Mouse (Mus musculus) bone marrow macrophage, adult 2 months (primary cell): ENCODE measurements around the gene Tanc1.

Experiments
- CTCF ChIP-seq: IDR thresholded peaks from 2 replicates; pipeline ENCODE4 v1.5.1; 2012; ENCODE audit warnings: low read depth, mild to moderate bottlenecking, low read length, moderate library complexity
- POLR2A ChIP-seq: IDR thresholded peaks from 2 replicates; pipeline ENCODE4 v1.6.1; 2012; ENCODE audit warnings: mild to moderate bottlenecking, low read depth, low read length, borderline replicate concordance

DNA sequence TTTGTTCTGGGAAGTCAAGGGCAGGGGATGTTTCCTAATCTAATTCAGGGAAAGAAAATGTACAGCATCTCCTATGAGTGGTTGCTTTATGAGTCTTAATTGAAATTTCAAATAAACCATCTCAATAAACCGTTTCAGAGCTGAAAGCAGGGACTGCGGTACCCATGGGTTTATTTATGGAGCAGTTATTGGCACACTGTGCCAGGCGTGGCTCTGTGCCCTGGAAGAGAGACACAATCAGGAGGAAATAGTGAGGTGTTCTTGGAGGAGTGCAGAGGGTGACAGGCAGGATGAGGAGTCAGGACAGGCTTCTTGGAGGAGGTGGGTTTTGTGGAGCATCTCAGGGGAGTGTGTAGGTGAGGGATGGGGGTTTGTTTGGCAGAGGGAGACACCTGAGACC is 33.7 kb downstream of the Tanc1 start:
- TF ChIP-seq CTCF (no peak), POLR2A (no peak)
